Mouse (Mus musculus): ENCODE results near the gene Anapc7. TPM values are rescaled to one million over a fixed set of nuclear protein-coding genes. Genes with fewer than 3 reads are reported as not detected.
"Not testable (repeated sequence)": the region's sequence is repeated elsewhere in the genome, so short reads cannot be mapped to it uniquely, and the experiment has no call there.

The Anapc7 gene
- polyA plus RNA-seq, 1 experiment from 2014 or later = 66.8 TPM

DNA sequence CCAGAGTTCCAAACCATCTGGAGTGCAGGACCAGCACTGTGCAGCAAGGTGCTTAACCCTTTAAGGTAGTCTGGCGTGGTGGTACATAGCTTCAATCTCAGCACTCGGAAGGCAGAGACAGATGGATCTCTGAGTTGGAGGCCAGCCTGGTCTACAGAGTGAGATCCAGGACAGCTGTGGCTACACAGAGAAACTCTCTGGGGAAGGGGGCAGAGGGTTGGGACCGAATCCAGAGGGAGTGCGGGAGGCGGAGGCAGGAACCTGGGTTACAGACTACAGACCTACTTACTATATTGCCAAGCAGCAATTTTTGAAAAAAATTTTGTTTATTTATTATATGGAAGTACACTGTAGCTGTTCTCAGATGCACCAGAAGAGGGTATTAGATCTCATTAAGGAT, 7.1 kb upstream of the Anapc7 start:
- no peaks in the 10 kb centered on the region for H3K4me1 ChIP-seq
- no peak overlapping the region for H3K27ac ChIP-seq
- no peak overlapping the region for H3K4me3 ChIP-seq
- no peaks in the 10 kb centered on the region for H3K9me3 ChIP-seq (replicated peaks)
- no peaks in the 10 kb centered on the region for H3K27me3 ChIP-seq (ENCODE audit: low read depth, poor library complexity, severe bottlenecking)
- DNase-seq (ENCODE audit: low spot score) = no peak
- peaks cover 13% of the 10 kb centered on the region for H3K36me3 ChIP-seq
- 93% methylated on average over 5 of the region's 5 CpGs for WGBS

DNA sequence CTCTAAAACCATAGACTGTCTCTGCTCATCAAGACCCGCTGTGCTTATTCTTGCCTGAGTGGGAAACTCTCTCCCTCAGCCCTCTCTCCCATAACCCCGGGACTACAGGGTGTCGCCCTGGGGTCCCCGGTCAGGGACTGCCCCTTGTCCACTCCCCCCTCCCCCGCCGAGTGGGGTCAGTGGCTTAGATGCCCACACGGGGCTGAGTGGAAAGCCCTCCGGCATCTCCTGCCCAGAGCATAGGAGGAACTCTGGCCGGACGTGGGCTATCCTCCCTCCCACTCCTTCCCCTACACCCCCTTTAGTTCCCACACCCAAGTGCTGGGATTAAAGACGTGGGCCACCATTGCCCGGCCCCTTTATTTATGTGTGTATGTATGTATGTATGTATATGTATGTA, 6.0 kb upstream of the Anapc7 start:
- no peak overlapping the region for H3K4me3 ChIP-seq
- no peak for DNase-seq (ENCODE audit: low spot score)
- WGBS = 91% methylated on average over 12 of the region's 12 CpGs
- no peaks in the 10 kb centered on the region for H3K9me3 ChIP-seq (replicated peaks)
- H3K27me3 ChIP-seq (ENCODE audit: low read depth, poor library complexity, severe bottlenecking) = no peaks in the 10 kb centered on the region
- H3K36me3 ChIP-seq = peaks cover 3% of the 10 kb centered on the region; the same call in 1 of the 2 replicates
- H3K27ac ChIP-seq = no peak overlapping the region
- H3K4me1 ChIP-seq = no peaks in the 10 kb centered on the region

DNA sequence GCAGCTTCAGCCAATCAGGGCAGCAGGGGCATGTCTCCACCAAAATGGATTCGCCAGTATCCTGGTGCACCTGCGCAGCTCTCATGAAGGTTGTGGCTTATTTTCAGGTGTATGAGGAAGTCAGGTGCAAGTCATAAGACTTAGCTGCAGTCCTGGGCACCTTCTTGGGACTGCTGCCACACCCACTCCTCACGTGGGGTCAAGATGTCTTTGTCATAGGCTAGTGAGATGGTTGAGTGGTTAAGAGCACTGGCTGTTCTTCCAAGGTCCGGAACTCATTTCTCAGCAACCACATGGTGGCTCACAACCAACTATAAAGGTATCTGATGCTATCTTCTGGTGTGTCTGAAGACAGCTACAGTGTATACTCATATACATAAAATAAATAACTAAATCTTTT, 817 bp upstream of the Anapc7 start:
- not testable (repeated sequence) for H3K27me3 ChIP-seq (ENCODE audit: low read depth, poor library complexity, severe bottlenecking); H3K4me3 ChIP-seq; H3K27ac ChIP-seq; H3K9me3 ChIP-seq (replicated peaks); DNase-seq (ENCODE audit: low spot score)
- peaks cover 10% of the 10 kb centered on the region for H3K36me3 ChIP-seq
- peaks cover 18% of the 10 kb centered on the region for H3K4me1 ChIP-seq
- WGBS = 63% methylated on average over 4 of the region's 4 CpGs

GRCm38 (mm10) chr5:122422071-122422964, 825 bp downstream of the Anapc7 start:
- H3K4me1 ChIP-seq = peaks cover 18% of the 10 kb centered on the region
- peak overlapping the region; percentile 98 for H3K4me3 ChIP-seq
- H3K27me3 ChIP-seq (ENCODE audit: low read depth, poor library complexity, severe bottlenecking) = no peaks in the 10 kb centered on the region
- peak overlapping the region; percentile 96 for H3K27ac ChIP-seq
- under 1% methylated on average over 73 of the region's 73 CpGs for WGBS
- DNase-seq (ENCODE audit: low spot score) = peak; percentile 91
- peaks cover 26% of the 10 kb centered on the region for H3K36me3 ChIP-seq
- no peaks in the 10 kb centered on the region for H3K9me3 ChIP-seq (replicated peaks)

- DNase-seq (ENCODE audit: low spot score) = no peak
- H3K27ac ChIP-seq = peak overlapping the region; percentile 96
- WGBS = 34% methylated on average over 15 of the region's 15 CpGs
Observed at GRCm38 (mm10) chr5:122423083-122423482, 1.6 kb downstream of the Anapc7 start.

GRCm38 (mm10) chr5:122425550-122425949, 4.1 kb downstream of the Anapc7 start:
- Histone ChIP-seq H3K4me1 (peaks cover 18% of the 10 kb centered on the region), H3K9me3 (replicated peaks) (no peaks in the 10 kb centered on the region), H3K27me3 (ENCODE audit: low read depth, poor library complexity, severe bottlenecking) (no peaks in the 10 kb centered on the region), H3K36me3 (peaks cover 59% of the 10 kb centered on the region), H3K27ac (no peak overlapping the region), H3K4me3 (no peak overlapping the region)
- DNase-seq (ENCODE audit: low spot score) = no peak
- WGBS = 90% methylated on average over 2 of the region's 2 CpGs

More at GRCm38 (mm10) chr5:122423083-122423482, 1.6 kb downstream of the Anapc7 start:
- Histone ChIP-seq H3K4me1 (peaks cover 18% of the 10 kb centered on the region), H3K27me3 (ENCODE audit: low read depth, poor library complexity, severe bottlenecking) (no peaks in the 10 kb centered on the region), H3K9me3 (replicated peaks) (no peaks in the 10 kb centered on the region), H3K4me3 (peak overlapping the region; percentile 98), H3K36me3 (peaks cover 34% of the 10 kb centered on the region)

DNA sequence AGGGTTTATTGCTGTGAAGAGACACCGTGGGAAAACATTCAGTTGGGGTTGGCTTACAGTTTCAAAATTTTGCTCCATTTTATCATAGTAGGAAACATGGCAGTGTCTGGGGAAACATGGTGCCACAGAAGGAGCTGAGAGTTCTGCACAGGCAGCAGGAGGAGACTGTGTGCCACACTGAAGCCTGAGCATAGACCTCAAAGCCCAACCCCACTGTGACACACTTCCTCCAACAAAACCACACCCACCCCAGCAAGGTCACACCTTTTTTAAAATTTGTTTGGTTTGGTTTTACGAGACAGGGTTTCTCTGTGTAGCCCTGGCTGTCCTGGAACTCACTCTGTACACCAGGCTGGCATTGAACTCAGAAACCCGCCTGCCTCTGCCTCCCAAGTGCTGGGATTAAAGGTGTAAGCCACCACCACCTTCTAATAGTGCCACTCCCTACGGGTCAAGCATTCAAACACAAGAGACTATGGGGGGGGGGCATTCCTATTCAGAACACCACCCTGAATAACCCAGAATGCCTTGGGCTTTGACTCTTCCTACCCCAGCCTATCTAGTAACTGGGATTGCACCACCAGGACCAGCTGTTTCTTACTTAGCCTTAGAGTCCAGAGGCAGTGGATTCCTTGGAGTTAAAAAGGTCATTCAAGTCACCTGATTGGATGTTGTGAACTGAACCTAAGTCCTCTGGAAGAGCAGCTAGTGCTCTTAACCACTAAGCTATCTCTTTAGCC, 8.7 kb downstream of the Anapc7 start:
- no peaks in the 10 kb centered on the region for H3K27me3 ChIP-seq (ENCODE audit: low read depth, poor library complexity, severe bottlenecking)
- H3K4me3 ChIP-seq = no peak overlapping the region
- H3K9me3 ChIP-seq (replicated peaks) = no peaks in the 10 kb centered on the region
- H3K4me1 ChIP-seq = no peaks in the 10 kb centered on the region
- WGBS = 97% methylated on average over 4 of the region's 4 CpGs
- no peak for DNase-seq (ENCODE audit: low spot score)
- no peak overlapping the region for H3K27ac ChIP-seq
- H3K36me3 ChIP-seq = peaks cover 99% of the 10 kb centered on the region

DNA sequence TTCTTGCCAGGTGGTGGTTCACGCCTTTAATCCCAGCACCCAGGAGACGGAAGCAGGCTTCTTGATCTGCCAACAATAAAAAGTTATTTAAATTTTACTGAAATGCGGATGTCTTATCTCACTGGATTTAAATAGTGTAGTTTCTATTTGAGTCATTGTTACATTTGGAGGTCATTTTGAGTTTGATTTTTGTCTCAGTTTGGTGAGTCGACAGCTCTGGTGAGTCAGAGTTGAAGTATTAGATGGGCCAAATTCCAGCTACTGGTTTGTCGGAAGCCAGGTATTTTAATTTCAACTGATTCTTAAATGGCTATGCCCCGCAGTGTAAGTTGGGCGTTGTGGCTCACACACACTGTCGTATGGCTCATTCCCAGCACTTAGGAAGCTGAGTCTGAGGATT, 9.7 kb downstream of the Anapc7 start:
- peaks cover 99% of the 10 kb centered on the region for H3K36me3 ChIP-seq
- no peak for DNase-seq (ENCODE audit: low spot score)
- no peaks in the 10 kb centered on the region for H3K4me1 ChIP-seq
- H3K4me3 ChIP-seq = no peak overlapping the region
- H3K27me3 ChIP-seq (ENCODE audit: low read depth, poor library complexity, severe bottlenecking) = no peaks in the 10 kb centered on the region
- H3K27ac ChIP-seq = no peak overlapping the region
- WGBS = 93% methylated on average over 8 of the region's 8 CpGs
- H3K9me3 ChIP-seq (replicated peaks) = no peaks in the 10 kb centered on the region

DNA sequence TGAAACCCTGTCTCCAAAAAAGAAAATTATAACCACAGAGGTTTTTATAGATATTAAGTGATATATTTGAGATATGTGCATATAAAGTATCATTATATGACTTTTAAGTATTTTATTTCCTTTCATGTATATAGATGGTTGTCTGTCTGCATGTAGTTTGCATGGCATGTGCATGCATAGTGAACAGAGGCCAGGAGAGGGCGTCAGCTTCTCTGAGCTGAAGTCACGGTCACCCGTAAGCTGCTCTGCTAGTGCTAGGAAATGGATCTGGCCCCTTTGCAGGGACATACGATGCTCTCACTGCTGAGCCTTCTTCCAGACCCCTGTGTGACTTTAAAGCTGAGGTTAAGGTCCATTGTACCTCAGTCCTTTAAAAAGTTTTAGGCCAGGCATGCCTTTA, 13.0 kb downstream of the Anapc7 start:
- no peak for DNase-seq (ENCODE audit: low spot score)
- Histone ChIP-seq H3K9me3 (replicated peaks) (no peaks in the 10 kb centered on the region), H3K4me1 (no peaks in the 10 kb centered on the region), H3K36me3 (peaks cover 100% of the 10 kb centered on the region), H3K27ac (no peak overlapping the region), H3K27me3 (ENCODE audit: low read depth, poor library complexity, severe bottlenecking) (no peaks in the 10 kb centered on the region), H3K4me3 (no peak overlapping the region)
- WGBS = 83% methylated on average over 4 of the region's 4 CpGs

GRCm38 (mm10) chr5:122439400-122440094, 18.1 kb downstream of the Anapc7 start:
- Histone ChIP-seq H3K4me1 (no peaks in the 10 kb centered on the region), H3K27me3 (ENCODE audit: low read depth, poor library complexity, severe bottlenecking) (no peaks in the 10 kb centered on the region), H3K27ac (no peak overlapping the region), H3K36me3 (peaks cover 100% of the 10 kb centered on the region), H3K4me3 (no peak overlapping the region), H3K9me3 (replicated peaks) (no peaks in the 10 kb centered on the region)
- 94% methylated on average over 19 of the region's 19 CpGs for WGBS
- DNase-seq (ENCODE audit: low spot score) = no peak

DNA sequence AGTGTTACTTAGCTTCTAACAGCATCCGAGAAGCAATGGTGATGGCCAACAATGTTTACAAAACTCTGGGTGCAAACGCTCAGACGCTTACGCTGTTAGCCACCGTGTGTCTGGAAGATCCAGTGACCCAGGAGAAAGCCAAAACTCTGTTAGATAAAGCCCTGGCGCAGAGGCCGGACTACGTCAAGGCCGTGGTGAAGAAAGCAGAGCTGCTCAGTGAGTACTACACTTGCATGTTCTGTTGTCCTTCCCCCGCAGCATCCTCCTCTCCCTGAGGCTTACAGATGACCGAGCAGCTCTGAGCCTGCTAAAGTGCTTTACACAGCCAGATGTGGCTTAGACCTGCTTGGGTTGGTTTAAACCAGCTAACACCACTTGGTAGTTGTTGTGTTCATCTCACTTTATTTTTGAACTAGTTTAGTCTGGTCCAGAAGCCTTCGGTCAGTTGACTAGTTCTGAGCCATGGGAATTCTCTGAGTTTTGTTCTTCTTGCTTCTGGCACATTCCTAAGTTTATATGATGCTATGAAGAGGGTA, 18.7 kb downstream of the Anapc7 start:
- DNase-seq (ENCODE audit: low spot score) = no peak
- Histone ChIP-seq H3K27ac (no peak overlapping the region), H3K27me3 (ENCODE audit: low read depth, poor library complexity, severe bottlenecking) (no peaks in the 10 kb centered on the region), H3K36me3 (peaks cover 100% of the 10 kb centered on the region), H3K9me3 (replicated peaks) (no peaks in the 10 kb centered on the region), H3K4me1 (no peaks in the 10 kb centered on the region), H3K4me3 (no peak overlapping the region)
- 98% methylated on average over 12 of the region's 12 CpGs for WGBS

DNA sequence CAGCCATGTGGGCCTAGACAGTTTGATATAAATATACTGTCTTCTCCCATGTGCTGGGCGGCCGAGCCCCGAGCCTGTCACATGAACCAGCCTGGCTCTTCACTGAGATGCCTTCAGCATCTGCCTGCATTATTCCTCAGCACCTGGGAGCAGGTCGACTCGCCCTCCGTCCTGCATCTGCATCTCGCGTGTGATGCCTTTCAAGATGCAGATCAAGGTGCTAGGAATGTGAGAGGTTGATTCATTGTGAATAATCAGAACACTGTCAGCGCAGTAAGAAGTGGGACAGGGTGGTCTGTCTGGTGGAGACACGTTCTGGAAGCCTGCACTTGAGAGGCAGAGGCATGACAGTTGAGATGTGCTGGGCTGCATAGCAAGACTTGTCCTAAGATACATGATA, 23.0 kb downstream of the Anapc7 start:
- 95% methylated on average over 10 of the region's 10 CpGs for WGBS
- Histone ChIP-seq H3K4me1 (0 out of 2 replicates have a peak, but pooled peaks cover 3% of the 10 kb centered on the region), H3K27ac (no peak overlapping the region), H3K27me3 (ENCODE audit: low read depth, poor library complexity, severe bottlenecking) (no peaks in the 10 kb centered on the region), H3K36me3 (peaks cover 95% of the 10 kb centered on the region), H3K4me3 (no peak overlapping the region), H3K9me3 (replicated peaks) (no peaks in the 10 kb centered on the region)
- no peak for DNase-seq (ENCODE audit: low spot score)
